Mouse (Mus musculus) layer of hippocampus, postnatal 10 days (tissue): ENCODE results near the gene 6030468B19Rik. TPM values are rescaled to one million over a fixed set of nuclear protein-coding genes. Genes with fewer than 3 reads are reported as not detected.

ENCODE experiments used
- DNase-seq, 2 experiments: peaks; one replicate each; pipeline ENCODE4 v3.0.0; 2021; ENCODE audit warnings: low spot score in 2 of 2
- total RNA-seq, 2 experiments: library from RNA; stranded (reverse); gene quantifications; 2 replicates each; pipeline ENCODE4 v1.2.3; 2021

Gene 6030468B19Rik
- total RNA-seq, 2 experiments from 2014 or later, result not detected

DNA sequence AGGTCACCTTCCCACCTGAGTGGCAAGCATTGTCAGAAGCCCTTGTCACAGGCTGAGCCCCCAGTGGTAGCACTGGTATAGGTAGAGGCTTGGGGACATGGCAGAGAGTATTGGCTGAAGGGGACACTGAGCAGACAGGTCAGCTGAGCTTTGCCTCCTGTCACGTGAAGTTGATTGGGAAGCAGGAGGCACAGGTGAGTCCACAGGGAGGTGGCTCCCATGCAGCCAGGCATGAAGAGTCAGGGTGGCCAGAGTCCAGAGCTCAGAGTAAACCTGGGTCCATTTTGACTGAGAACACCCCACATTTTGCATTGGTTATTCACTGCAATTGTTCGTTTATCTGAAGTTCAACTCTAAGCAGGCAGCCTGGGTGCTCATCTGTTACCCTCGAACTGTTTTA lies 55.4 kb downstream of the 6030468B19Rik start:
- DNase-seq, result no peak

DNA sequence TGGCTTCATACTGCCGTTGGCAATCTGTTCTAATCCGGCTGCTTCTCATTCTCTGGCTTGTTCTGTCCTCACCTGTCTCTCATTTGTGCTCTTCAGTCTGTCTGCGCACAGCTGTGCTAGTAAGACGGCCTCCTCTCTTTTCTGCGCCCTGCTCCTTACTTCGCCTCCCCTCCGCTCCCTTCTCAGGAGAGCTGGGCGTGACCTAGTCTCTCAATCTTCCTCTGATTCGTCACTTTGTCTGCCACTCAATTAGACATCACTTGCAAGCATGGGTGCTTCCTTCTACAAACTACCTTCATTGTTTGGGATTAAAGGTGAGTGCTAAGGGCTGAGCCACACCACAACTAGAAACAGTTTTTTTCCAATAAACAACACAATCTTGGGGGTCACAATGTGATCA lies 56.8 kb downstream of the 6030468B19Rik start:
- no peak for DNase-seq

DNA sequence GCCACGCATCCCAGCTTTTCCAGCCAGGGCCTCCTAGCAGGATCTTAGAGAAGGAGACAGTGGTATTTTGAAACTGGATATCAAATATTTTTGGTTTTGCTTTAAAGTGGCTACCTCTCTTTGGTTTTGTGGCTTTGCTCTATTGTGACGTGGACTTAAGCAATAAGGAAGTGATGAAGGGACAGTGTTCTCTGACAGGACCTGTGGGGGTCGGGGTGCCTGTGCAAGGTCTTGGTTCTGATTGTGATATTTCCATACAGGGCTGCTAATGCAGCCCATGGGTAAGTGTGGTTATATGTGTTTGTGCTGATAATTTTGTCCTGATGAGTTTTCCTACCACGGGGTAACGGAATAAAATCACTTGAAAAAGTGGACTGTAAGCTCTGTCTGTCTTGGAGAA lies 57.9 kb downstream of the 6030468B19Rik start:
- DNase-seq, result no peak

DNA sequence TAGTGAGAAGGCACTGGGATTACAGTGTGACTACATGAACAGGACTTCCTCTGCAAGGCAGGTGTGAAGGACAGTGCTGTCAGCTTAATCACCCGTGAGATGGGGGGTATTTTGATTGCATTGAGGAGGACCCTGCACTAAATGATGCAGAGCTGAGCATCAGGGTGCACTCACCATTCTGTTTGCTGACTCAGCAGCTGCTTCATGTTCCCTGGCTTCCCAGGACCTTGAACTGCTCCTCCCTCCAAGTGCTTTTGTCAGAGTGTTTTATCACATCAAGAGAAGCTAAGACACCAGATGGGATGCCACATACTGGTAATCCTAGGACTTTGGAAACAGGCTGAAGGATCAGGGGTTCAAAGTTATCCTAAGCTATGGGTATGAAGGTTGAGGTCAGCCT lies 58.5 kb downstream of the 6030468B19Rik start:
- DNase-seq, result no peak

Other genes with a start within 250 kb of the 6030468B19Rik start
- gene Tnrc6c, start 143.4 kb upstream of the 6030468B19Rik start, total RNA-seq, result 10 to 100 TPM; 70.1 to 70.4 TPM
- gene Tmc8, start 15.6 kb upstream of the 6030468B19Rik start, total RNA-seq, result 1 to 10 TPM in 1 of 2 experiments, under 1 TPM in 1; 0.60 to 1.5 TPM
- 1 to 10 TPM; 5.5 to 5.9 TPM for gene Tmc6, start 15.5 kb upstream of the 6030468B19Rik start, total RNA-seq
- 1 to 10 TPM; 3.4 to 3.5 TPM for gene Gm20708, start 12.0 kb downstream of the 6030468B19Rik start, total RNA-seq
- gene Syngr2, start 12.0 kb downstream of the 6030468B19Rik start, total RNA-seq, result 10 to 100 TPM; 11.3 to 12.3 TPM
- 1 to 10 TPM; 5.6 to 7.3 TPM for gene Afmid, start 28.3 kb downstream of the 6030468B19Rik start, total RNA-seq
- 1 to 10 TPM; 5.4 TPM for gene Tk1, start 28.4 kb downstream of the 6030468B19Rik start, total RNA-seq
- gene Birc5, start 51.6 kb downstream of the 6030468B19Rik start, total RNA-seq, result 1 to 10 TPM; 5.0 to 5.2 TPM
- gene Tmem235, start 63.1 kb downstream of the 6030468B19Rik start, total RNA-seq, result under 1 TPM in 1 of 2 experiments, not detected in 1; 0.25 TPM
- gene Tha1, start 75.8 kb downstream of the 6030468B19Rik start, total RNA-seq, result 1 to 10 TPM; 2.1 to 2.3 TPM
- 1 to 10 TPM; 2.3 to 2.8 TPM for gene Socs3, start 172.4 kb downstream of the 6030468B19Rik start, total RNA-seq
- gene Pgs1, start 188.6 kb downstream of the 6030468B19Rik start, total RNA-seq, result 10 to 100 TPM; 59.2 to 59.6 TPM